Mouse (Mus musculus) adrenal gland, postnatal 10 days (tissue): ENCODE measurements around the gene Trim71. TPM values are rescaled to one million over a fixed set of nuclear protein-coding genes. Genes with fewer than 3 reads are reported as not detected.

ENCODE experiments used
- DNase-seq: peaks from one replicate; pipeline ENCODE4 v3.0.0; 2021; ENCODE audit warnings: mixed read lengths
- total RNA-seq, 2 experiments: library from RNA; stranded (reverse); gene quantifications; 2 replicates each; pipeline ENCODE4 v1.2.3; 2021

Gene Trim71
- total RNA-seq, 2 experiments from 2014 or later: 0.09 TPM; not detected in 1

- DNase-seq: no peak
Observed at GRCm38 (mm10) chr9:114480940-114481339, 83.2 kb downstream of the Trim71 start.

- DNase-seq: no peak
Observed at GRCm38 (mm10) chr9:114477019-114477418, 87.2 kb downstream of the Trim71 start.

GRCm38 (mm10) chr9:114471892-114472291 lies 92.3 kb downstream of the Trim71 start:
- no peak for DNase-seq

GRCm38 (mm10) chr9:114468701-114469100 lies 95.5 kb downstream of the Trim71 start:
- no peak for DNase-seq

- no peak for DNase-seq
Observed at GRCm38 (mm10) chr9:114468217-114468616, 96.0 kb downstream of the Trim71 start.

GRCm38 (mm10) chr9:114466871-114467270 lies 97.3 kb downstream of the Trim71 start:
- DNase-seq: no peak

- no peak for DNase-seq
Observed at GRCm38 (mm10) chr9:114465442-114465841, 98.7 kb downstream of the Trim71 start.

- no peak for DNase-seq
Observed at GRCm38 (mm10) chr9:114462569-114462968, 101.6 kb downstream of the Trim71 start.

- DNase-seq: no peak
Observed at GRCm38 (mm10) chr9:114458436-114458835, 105.7 kb downstream of the Trim71 start.

Other genes with a start within 250 kb of the Trim71 start
- gene Bcl2a1c, start 234.2 kb downstream of the Trim71 start, total RNA-seq: not detected
- gene Crtap, start 173.7 kb downstream of the Trim71 start, total RNA-seq: 10 to 100 TPM; 89.9 to 96.4 TPM
- 10 to 100 TPM; 24.8 to 26.9 TPM for gene Glb1, start 163.3 kb downstream of the Trim71 start, total RNA-seq
- 1 to 10 TPM; 4.4 to 7.4 TPM for gene Tmppe, start 163.3 kb downstream of the Trim71 start, total RNA-seq
- under 1 TPM in 1 of 2 experiments, not detected in 1; 0.09 TPM for gene Ccr4, start 59.5 kb downstream of the Trim71 start, total RNA-seq
- gene C130032M10Rik, start 48.7 kb downstream of the Trim71 start, total RNA-seq: not detected
- gene Cnot10, start 75.8 kb upstream of the Trim71 start, total RNA-seq: 10 to 100 TPM; 36.0 to 39.9 TPM
- 10 to 100 TPM; 38.3 to 41.0 TPM for gene Dync1li1, start 124.4 kb upstream of the Trim71 start, total RNA-seq
- gene Cmtm6, start 166.7 kb upstream of the Trim71 start, total RNA-seq: 10 to 100 TPM; 59.4 to 61.0 TPM
- gene Cmtm7, start 217.5 kb upstream of the Trim71 start, total RNA-seq: 10 to 100 TPM; 32.4 to 32.9 TPM